Mouse (Mus musculus) CH12.LX (cell line): ENCODE measurements at regions not wholly inside any gene's neighbourhood (a gene's known extent, or its start where the extent isn't known, plus 50 kb on each side); places are given as distances from the start of the nearest gene placed in this dataset.

Source experiments
- DNase-seq: peaks from one replicate; pipeline ENCODE4 v3.0.0-alpha.2; 2013; ENCODE audit errors: extremely low read depth
- H3K27ac ChIP-seq: 2 replicates; pipeline ENCODE4 v1.5.1; 2012; ENCODE audit warnings: low read depth, mild to moderate bottlenecking, control low read depth, moderate library complexity; ENCODE audit not compliant: insufficient read depth
- H3K27me3 ChIP-seq: replicated peaks from 2 replicates; pipeline ENCODE3; 2012; ENCODE audit warnings: inconsistent platforms
- H3K36me3 ChIP-seq, 2 experiments: replicated peaks in 1 of 2; 2 replicates each; pipeline versions ENCODE3 to v1.6.1; 2012; ENCODE audit warnings: inconsistent platforms in 1 of 2, low read length in 1 of 2, mild to moderate bottlenecking in 1 of 2, mixed read lengths in 1 of 2, moderate library complexity in 1 of 2; ENCODE audit not compliant: control insufficient read depth in 1 of 2, insufficient read depth in 1 of 2
- H3K4me1 ChIP-seq, 2 experiments: 2 replicates each; pipeline ENCODE4 v1.6.1; 2012; ENCODE audit warnings: inconsistent platforms in 1 of 2, moderate library complexity in 1 of 2; ENCODE audit not compliant: insufficient read depth in 2 of 2, control insufficient read depth in 1 of 2
- H3K4me2 ChIP-seq: 2 replicates; pipeline ENCODE4 v1.6.1; 2012; ENCODE audit warnings: low read depth, mild to moderate bottlenecking, control low read depth; ENCODE audit not compliant: poor library complexity, insufficient read depth, severe bottlenecking
- H3K4me3 ChIP-seq, 3 experiments: fragments of 150-350 bp in 1 of 3; sonication (generic) in 1 of 3; replicated peaks in 1 of 3; 2 replicates each; pipeline versions ENCODE3 to v1.5.1; 2011 to 2012; ENCODE audit warnings: low read depth in 2 of 3, low read length in 2 of 3, mild to moderate bottlenecking in 2 of 3, moderate library complexity in 2 of 3, control low read depth in 1 of 3, improper control_type of control experiment in 1 of 3, inconsistent platforms in 1 of 3, mixed read lengths in 1 of 3; ENCODE audit not compliant: poor library complexity in 1 of 3
- H3K79me2 ChIP-seq: replicated peaks from 2 replicates; pipeline ENCODE4 v1.6.1; 2012; ENCODE audit warnings: mild to moderate bottlenecking, moderate library complexity; ENCODE audit not compliant: control insufficient read depth, poor library complexity, insufficient read depth, severe bottlenecking; ENCODE audit errors: extremely low read depth
- H3K9ac ChIP-seq: 2 replicates; pipeline ENCODE4 v1.6.1; 2012; ENCODE audit warnings: low read depth, mild to moderate bottlenecking, control low read depth, moderate library complexity; ENCODE audit not compliant: insufficient read depth
- H3K9me3 ChIP-seq: replicated peaks from 2 replicates; pipeline ENCODE3; 2012; ENCODE audit warnings: low read length, inconsistent platforms, mixed read lengths
- CHD1 ChIP-seq: IDR thresholded peaks from 2 replicates; pipeline ENCODE4 v1.6.1; 2012; ENCODE audit warnings: low read depth, low read length, improper control_type of control experiment, inconsistent platforms
- IRF4 ChIP-seq: IDR thresholded peaks from 2 replicates; pipeline ENCODE4 v1.6.1; 2014; ENCODE audit warnings: low read depth, mild to moderate bottlenecking, inconsistent platforms, low read length, improper control_type of control experiment
- JUN ChIP-seq: IDR thresholded peaks from 2 replicates; pipeline ENCODE4 v1.6.1; 2011; ENCODE audit warnings: low read depth, mild to moderate bottlenecking, low read length, improper control_type of control experiment, moderate library complexity; ENCODE audit not compliant: insufficient read depth
- MAFK ChIP-seq: IDR thresholded peaks from 2 replicates; pipeline ENCODE4 v1.6.1; 2011; ENCODE audit warnings: low read length, improper control_type of control experiment; ENCODE audit not compliant: insufficient replicate concordance
- MYC ChIP-seq: IDR thresholded peaks from 2 replicates; pipeline ENCODE4 v1.6.1; 2011; ENCODE audit warnings: low read depth, mild to moderate bottlenecking, improper control_type of control experiment, low read length
- NRF1 ChIP-seq: IDR thresholded peaks from 2 replicates; pipeline ENCODE4 v1.6.1; 2014; ENCODE audit warnings: low read depth, mild to moderate bottlenecking, inconsistent platforms, low read length, improper control_type of control experiment, moderate library complexity
- PAX5 ChIP-seq: IDR thresholded peaks from 2 replicates; pipeline ENCODE4 v1.6.1; 2012; ENCODE audit warnings: low read length, inconsistent platforms, mixed read lengths
- POLR2A ChIP-seq: IDR thresholded peaks from 2 replicates; pipeline ENCODE4 v1.6.1; 2011; ENCODE audit warnings: low read depth, mild to moderate bottlenecking, improper control_type of control experiment, low read length
- POLR2AphosphoS2 ChIP-seq: IDR thresholded peaks from 2 replicates; pipeline ENCODE4 v1.6.1; 2011; ENCODE audit warnings: low read depth, low read length, improper control_type of control experiment
- RAD21 ChIP-seq: IDR thresholded peaks from 2 replicates; pipeline ENCODE4 v1.6.1; 2011; ENCODE audit warnings: low read depth, mild to moderate bottlenecking, low read length, improper control_type of control experiment, moderate library complexity
- RCOR1 ChIP-seq: conservative IDR thresholded peaks from 2 replicates; pipeline ENCODE4 v1.6.1; 2012; ENCODE audit warnings: low read depth, mild to moderate bottlenecking, inconsistent platforms, low read length, improper control_type of control experiment
- SIN3A ChIP-seq: IDR thresholded peaks from 2 replicates; pipeline ENCODE4 v1.6.1; 2012; ENCODE audit warnings: low read length, improper control_type of control experiment, inconsistent platforms
- TCF12 ChIP-seq: IDR thresholded peaks from 2 replicates; pipeline ENCODE4 v1.6.1; 2014; ENCODE audit warnings: low read depth, mild to moderate bottlenecking, inconsistent platforms, low read length, improper control_type of control experiment
- UBTF ChIP-seq: IDR thresholded peaks from 2 replicates; pipeline ENCODE4 v1.6.1; 2012; ENCODE audit warnings: low read depth, mild to moderate bottlenecking, inconsistent platforms, low read length, improper control_type of control experiment, moderate library complexity
- USF2 ChIP-seq: conservative IDR thresholded peaks from 2 replicates; pipeline ENCODE4 v1.6.1; 2011; ENCODE audit warnings: low read depth, low read length, improper control_type of control experiment
- ZKSCAN1 ChIP-seq: IDR thresholded peaks from 2 replicates; pipeline ENCODE4 v1.6.1; 2012; ENCODE audit warnings: low read depth, inconsistent platforms, low read length, improper control_type of control experiment, borderline replicate concordance
- ZMIZ1 ChIP-seq: IDR thresholded peaks from 2 replicates; pipeline ENCODE4 v1.6.1; 2012; ENCODE audit warnings: low read depth, mild to moderate bottlenecking, inconsistent platforms, low read length, improper control_type of control experiment
- dilution Hi-C: fragments of 300-500 bp; cut with MboI; formaldehyde crosslinking; loops from 2 replicates; pipeline ENCODE4 v1.14.3; 2020; ENCODE audit warnings: low sequenced_read_pairs; ENCODE audit not compliant: extremely low pct_unique_long_range_greater_than_20kb, extremely low pct_ligation_motif_present
- in situ Hi-C: fragments of 300-500 bp; cut with MboI; formaldehyde crosslinking; loops from 3 replicates; pipeline ENCODE4 v1.14.3; 2019; ENCODE audit warnings: low sequenced_read_pairs, low pct_ligation_motif_present, low pct_unique_long_range_greater_than_20kb, mixed read lengths

DNA sequence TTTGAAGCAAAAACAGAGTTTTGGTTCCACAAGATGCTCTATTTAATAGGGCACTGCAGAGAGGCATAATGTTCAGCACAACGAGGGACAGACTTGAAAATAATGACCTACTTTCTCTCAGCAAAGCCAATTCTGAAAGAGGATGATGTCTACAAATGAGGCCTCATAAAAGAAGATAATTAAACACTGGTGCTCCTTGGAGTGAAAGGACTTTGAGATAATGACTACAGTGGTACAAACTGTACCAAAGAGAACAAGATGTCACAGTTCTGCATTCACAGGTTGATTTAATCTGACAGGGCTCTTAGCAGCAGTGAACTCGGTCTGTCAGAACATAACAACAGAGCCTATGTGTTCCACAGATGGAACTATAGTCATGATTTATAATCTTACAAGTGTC, 305.4 kb downstream of the Hdgfl1 start:
- in situ Hi-C loops (no loop called here), dilution Hi-C loops (no loop called here)
- TF ChIP-seq MAFK = no peak
- TF ChIP-seq IRF4 = no peak
- TF ChIP-seq NRF1 = no peak
- TF ChIP-seq POLR2AphosphoS2 = no peak
- TF ChIP-seq ZMIZ1 = no peak

DNA sequence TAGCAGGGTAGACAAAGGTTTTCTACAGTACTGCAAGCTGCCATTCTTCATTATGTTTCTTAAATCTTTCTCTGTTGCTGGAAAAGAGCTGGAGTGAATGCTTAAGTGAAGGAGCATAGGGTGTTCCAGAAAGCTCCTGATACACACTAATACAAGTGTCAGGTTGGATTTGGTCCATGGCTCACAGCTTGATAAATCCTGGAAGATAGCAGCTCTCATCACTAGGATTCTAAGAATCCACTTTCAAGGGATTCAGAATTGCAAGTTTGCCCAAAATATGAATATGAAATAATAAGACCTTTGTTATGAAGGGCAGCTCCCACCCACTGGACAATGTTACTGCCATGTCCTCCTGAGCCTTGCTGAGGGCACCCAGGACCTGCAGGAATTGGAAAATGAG, 305.9 kb downstream of the Hdgfl1 start:
- Histone ChIP-seq H3K4me3 (no peak overlapping the region), H3K27me3 (no peaks in the 10 kb centered on the region), H3K9me3 (no peaks in the 10 kb centered on the region), H3K4me1 (no peaks in the 10 kb centered on the region), H3K27ac (no peak overlapping the region), H3K79me2 (no peaks in the 10 kb centered on the region), H3K4me2 (no peak overlapping the region), H3K36me3 (no peaks in the 10 kb centered on the region), H3K9ac (no peak overlapping the region)
- dilution Hi-C loops = no loop called here
- in situ Hi-C loops = no loop called here
- TF ChIP-seq PAX5 (no peak), TCF12 (no peak), USF2 (no peak), SIN3A (no peak), UBTF (no peak), JUN (no peak), MYC (no peak), RCOR1 (no peak), ZKSCAN1 (no peak), POLR2A (no peak), RAD21 (no peak), CHD1 (no peak)
- no peak for DNase-seq

More for the DNA sequence above, 305.4 kb downstream of the Hdgfl1 start:
- DNase-seq = no peak
- Histone ChIP-seq H3K4me3 (no peak overlapping the region), H3K79me2 (no peaks in the 10 kb centered on the region), H3K4me2 (no peak overlapping the region), H3K4me1 (no peaks in the 10 kb centered on the region), H3K9me3 (no peaks in the 10 kb centered on the region), H3K27ac (no peak overlapping the region), H3K9ac (no peak overlapping the region), H3K36me3 (no peaks in the 10 kb centered on the region), H3K27me3 (no peaks in the 10 kb centered on the region)
